Mouse (Mus musculus): ENCODE measurements around the gene Gpd1.
A peak's percentile ranks its signal among the peaks of the same experiment; 100 is the strongest.
"Not testable (repeated sequence)": the region's sequence is repeated elsewhere in the genome, so short reads cannot be mapped to it uniquely, and the experiment has no call there.

Gene Gpd1

DNA sequence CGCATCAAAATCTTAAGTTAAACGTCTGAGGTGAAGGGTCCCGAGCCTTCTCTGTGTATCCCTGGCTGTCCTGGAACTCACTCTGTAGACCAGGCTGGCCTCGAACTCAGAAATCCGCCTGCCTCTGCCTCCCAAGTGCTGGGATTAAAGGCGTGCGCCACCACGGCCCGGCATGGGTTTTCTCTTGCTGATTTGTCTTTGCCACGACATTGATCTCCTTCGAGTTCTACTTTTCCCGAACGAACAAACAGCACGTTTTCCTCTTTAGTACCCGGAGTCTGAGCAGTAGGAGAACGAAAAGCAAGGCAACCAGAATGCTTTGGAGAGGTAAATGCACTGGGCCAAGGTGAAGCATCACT is 15.7 kb upstream of the Gpd1 start:
- DNase-seq (ENCODE audit: low read depth, low spot score): not testable (repeated sequence)

DNA sequence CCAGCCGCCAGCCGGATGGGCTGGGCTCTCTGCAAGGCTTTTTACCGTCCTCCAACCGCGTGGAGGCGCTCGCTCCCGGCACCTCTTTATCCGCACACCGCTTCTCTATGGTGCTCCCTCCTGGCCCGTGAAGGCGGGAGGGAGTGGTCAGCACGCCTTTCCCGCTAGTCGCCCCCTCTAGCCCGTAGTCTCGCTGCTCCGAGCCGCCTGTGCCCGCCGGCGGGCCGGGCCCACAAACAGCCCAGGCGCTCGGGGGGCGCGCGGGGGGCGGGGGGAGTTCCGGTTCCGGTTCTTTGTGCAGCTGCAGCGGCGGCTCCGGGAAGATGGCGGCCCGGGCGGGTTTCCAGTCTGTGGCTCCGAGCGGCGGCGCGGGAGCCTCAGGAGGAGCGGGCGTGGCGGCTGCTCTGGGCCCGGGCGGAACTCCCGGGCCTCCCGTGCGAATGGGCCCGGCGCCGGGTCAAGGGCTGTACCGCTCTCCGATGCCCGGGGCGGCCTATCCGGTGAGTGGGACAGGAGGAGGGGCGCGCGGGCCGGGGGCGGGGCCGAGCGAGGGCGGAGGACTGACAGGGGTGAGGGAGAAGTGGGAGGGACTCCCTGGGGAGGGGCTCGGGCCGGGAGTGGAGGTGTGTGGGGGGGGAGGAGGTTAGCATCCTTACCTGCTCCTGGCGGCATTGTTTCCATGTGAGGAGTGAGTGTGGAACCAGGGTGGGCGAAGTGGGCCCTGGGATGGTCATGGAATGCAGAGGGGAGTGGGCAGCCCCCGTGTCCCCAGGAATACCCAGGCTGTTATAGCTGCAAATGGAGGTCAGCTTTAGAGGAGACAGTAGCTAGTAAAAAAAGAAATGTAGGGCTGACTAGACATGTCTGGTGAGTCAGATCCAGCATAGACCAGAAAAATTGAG is 15.1 kb upstream of the Gpd1 start, which contains the start of gene Smarcd1:
Gene Smarcd1 (plus strand): TSS at position 131 of the 902 bp plus-strand sequence.
- peak; percentile 93 for DNase-seq (ENCODE audit: low read depth, low spot score)

DNA sequence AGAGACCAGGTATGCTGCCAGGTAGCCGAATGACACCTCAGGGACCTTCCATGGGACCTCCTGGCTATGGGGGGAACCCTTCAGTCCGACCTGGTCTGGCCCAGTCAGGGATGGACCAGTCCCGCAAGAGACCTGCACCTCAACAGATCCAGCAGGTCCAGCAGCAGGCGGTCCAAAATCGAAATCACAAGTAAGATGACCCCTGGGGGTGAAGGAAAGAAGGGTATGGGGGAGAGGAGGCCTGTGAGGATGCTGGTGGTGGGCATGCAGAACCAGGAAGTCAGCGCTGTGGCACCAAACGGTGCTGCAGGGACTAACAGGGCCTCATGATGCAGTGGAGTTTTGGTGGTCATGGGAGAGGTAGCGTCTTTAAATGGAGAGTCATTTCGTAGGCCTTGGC is 14.2 kb upstream of the Gpd1 start:
- DNase-seq (ENCODE audit: low read depth, low spot score): no peak

DNA sequence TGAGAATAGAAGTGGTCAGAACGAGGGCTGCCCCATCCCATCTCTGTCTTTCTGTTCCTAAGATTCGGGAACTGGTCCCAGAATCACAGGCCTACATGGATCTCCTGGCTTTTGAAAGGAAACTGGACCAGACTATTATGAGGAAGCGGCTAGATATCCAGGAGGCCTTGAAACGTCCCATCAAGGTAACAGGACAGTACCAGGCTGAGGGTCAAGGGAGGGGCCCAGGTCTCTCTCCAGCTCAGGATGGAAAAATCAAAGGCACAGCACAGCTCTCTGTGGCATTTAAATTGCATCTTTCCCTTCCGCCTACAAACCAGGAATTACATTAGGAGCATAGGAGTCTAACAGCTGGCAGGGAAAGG is 13.7 kb upstream of the Gpd1 start:
- DNase-seq (ENCODE audit: low read depth, low spot score): no peak

DNA sequence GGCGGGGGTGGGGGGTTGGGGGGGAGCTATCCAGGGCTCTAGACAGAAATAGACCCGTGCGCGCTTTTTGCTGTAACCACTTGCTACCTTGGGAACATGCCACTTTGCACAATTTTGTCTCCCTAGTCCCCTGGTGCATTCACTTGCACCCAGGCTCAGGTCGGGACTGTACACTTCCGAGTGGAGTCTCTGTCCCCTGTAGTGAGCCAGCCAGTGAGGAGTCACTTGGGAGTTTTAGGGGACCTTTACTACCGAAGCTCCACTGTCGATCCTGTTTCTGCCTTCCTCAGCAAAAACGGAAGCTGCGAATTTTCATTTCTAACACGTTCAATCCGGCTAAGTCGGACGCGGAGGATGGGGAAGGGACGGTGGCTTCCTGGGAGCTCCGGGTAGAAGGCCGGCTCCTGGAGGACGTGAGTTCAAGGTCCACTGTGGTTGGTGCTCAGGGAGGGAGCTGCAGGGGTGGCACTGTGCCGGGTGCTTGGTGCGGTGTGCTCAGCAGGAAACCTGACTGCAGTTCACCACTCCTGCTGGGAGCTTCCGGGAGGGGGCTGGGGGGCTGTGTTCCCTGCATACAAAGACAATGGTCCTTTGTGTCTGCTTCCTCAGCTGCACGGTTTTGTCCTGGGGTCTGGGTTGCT is 13.2 kb upstream of the Gpd1 start:
- no peak for DNase-seq (ENCODE audit: low read depth, low spot score)

DNA sequence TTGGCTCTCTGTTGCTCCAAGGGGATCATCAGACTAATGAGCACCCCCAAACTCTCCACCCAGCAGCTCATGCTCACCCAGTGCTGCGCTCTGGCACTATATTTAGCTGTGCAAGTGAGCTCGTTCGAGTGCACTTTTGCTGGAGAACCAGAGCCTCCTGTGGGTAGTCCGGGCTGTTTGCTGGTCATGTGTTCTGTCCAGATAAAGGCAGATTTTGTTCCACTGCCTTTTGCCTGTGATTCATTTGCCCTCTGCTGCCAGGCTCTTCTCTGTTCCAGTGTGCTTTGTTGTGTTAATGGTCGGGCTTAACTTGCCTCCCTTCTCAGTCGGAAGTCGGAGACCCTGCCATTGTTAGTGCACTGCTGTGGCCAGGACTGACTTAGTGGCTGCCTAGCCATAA is 12.4 kb upstream of the Gpd1 start:
- no peak for DNase-seq (ENCODE audit: low read depth, low spot score)

DNA sequence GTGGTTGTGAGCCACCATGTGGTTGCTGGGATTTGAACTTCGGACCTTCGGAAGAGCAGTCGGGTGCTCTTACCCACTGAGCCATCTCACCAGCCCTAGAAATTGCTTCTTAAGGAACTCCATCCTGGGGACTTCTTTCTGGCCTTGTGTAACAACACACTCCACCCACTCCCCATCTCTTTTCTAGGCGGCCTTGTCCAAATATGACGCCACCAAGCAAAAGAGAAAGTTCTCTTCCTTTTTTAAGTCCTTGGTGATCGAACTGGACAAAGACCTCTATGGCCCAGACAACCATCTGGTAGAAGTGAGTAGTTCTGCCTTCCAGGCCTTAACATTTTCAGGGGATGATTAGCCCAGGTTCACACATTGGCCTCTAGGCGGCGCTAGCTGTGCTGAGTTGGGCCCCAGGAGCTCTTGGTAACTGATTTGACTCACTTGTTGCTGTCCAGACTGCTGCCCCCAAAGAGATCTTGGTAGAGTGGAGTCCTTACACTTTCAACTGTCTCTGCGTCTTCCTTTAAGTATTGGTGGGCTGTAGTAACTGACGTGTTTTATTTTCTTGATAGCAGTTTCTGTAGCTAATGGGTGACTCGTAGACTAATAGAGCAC is 11.8 kb upstream of the Gpd1 start, which contains the start of gene Gm17349:
Gene Gm17349 (minus strand): TSS at position 51 of the 609 bp plus-strand sequence.
- DNase-seq (ENCODE audit: low read depth, low spot score): no peak

DNA sequence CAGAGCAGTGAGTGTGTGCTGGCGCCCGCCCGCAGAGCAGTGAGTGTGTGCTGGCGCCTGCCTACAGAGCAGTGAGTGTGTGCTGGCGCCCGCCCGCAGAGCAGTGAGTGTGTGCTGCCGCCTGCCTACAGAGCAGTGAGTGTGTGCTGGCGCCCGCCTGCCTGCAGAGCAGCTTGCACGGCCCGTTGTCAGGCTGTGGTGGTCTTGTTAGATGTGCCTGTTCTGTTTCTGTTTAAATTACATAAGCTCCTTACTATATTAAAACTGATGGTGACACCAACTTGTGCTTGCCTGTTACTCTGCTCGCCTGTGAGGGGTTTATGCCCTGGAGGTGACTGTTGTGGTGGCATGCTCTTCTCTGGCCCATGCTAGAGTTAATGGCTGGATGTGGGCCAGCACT is 9.1 kb upstream of the Gpd1 start:
- DNase-seq (ENCODE audit: low read depth, low spot score): no peak

DNA sequence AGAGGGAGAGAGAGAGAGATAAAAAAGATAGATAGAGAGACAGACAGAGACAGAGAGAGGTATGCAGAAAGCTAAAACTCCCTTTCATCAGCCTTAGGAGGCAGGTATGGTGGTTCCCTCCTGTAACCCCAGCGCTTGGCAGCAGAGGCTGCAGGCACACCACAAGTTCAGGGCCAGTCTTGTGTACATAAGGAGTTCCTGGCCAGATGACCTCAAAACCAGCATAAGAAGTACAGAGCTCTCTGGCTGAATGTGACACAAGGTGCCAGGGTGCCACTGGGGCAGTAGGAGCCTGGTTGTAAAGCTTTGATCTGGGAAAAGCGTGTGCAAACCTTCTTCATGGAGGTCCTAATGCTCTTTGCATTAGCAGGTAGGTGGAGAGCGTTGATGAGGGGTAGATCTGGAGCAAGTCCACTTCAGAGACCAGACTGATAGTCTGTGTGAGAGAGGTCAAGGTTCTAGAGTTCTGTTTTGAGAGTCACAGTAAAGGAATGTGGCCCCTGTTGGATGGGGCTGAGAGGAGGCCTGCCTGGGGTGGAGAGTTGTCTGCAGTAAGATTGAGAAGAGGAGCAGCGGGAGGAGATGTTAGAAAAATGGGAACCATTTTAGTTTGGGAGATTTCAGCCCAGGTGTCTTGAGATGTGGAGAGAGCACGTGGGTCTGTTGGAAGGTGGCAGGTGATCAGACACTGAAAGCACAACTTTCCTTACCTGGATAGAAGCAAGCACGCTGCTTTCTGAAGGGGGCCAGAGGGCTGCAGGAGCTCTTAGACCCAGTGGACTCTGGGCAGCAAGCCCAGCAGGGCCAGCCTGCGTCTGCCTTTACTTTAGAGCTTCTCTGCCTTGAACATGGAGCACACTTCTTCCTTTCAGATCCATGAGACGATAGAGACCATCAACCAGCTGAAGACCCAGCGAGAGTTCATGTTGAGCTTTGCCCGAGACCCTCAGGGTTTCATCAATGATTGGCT is 6.8 kb upstream of the Gpd1 start:
- DNase-seq (ENCODE audit: low read depth, low spot score): no peak

DNA sequence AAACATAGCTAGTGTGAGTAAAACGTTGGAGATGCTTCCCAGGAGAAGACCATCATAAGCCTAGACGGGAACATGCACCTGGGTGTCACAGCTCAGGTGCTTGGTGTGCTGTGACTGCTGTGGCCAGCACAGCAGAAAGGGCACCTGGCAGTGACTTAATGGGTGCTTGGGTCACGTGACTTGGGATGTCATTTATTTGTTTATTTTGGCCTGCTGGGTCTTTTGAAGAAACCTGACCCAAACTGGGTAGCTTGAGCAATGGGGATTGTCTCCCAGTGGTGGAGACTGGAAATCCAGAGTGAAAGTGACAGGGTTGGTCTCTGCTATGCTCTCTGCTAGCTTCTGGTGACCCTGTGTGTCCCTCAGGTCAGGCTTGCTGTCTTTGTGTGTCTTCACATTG is 5.8 kb upstream of the Gpd1 start:
- DNase-seq (ENCODE audit: low read depth, low spot score): no peak

DNA sequence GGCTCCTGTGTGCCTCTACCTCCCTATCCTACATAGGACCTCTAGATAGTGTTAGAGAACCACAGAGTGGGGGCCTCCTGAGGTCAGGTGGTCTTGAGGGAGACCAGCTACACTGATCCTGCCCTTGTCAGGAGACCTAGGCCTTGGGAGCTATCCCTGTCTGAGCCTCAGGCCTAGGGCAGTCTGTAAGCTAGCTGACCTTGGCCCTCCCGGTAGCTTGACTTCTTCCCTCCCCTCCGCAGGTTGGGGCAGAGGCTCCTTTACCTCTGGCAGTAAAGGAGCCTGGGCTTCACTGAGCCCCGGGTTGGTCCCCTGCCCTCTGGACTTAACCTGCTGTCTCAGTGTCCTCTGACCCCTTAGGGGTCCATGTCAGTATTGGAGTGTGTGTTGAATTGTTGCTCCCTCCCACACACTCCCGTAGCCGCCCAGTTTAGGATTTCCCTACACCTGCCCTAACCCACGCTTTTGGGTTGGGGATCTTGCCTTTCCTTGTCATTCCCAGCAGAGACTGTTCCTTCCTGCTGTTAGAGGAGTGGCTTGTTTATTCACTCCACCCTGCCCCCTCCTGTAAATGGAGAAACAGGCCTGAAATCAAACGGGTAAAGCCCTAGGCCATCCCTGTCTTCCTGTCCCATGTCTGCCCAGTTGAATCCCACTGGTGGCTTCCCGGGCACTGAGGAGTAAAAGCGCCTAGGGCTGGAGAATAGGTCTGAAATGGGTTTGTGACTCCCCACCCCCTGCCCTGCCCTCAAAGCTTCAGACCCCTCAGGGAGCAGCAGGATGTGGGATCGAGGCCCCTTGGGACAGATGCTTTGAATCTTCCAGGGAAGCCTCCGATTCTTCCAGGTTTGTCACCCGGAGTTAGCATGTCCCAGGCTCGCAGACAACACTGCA is 4.4 kb upstream of the Gpd1 start:
- no peak for DNase-seq (ENCODE audit: low read depth, low spot score)

DNA sequence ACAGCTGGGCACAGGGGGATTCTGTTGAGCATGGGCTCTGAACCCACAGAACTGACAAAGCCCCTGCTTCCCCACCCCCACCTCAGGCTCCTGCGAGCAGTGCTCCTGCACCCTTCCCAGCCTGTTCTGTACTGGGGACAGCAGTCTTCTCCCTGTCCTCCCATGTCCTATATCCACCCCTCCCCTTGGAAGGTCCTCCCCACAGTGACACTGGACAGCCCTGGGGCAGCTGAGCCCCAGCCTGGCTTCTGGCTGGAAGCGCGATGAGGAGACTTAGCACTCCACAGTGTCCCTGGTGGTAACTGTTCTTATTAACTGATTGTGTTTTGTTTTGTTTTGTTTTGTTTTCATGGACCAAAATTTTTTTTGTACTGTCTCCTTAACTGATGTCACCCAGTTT is 3.7 kb upstream of the Gpd1 start:
- DNase-seq (ENCODE audit: low read depth, low spot score): no peak

DNA sequence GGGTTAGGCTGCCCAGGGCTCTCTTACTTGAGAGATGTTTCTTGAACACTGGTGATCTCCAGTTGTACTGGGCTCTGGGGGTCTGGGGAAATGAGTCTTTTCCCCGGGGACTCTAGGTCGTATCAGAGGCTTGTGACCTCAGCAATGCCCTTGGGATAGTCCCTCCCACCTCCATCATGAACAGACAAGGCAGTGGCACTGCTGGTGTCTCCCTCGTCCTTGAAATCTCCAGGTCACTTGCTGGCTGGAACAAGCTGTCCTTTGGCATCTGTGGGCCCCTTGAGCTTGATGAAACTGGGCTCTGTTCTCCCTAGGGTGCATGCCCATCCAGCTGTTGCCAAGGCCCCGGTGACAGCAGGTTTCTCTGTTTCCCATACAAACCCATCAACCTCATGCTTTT is 3.1 kb upstream of the Gpd1 start:
- no peak for DNase-seq (ENCODE audit: low read depth, low spot score)

DNA sequence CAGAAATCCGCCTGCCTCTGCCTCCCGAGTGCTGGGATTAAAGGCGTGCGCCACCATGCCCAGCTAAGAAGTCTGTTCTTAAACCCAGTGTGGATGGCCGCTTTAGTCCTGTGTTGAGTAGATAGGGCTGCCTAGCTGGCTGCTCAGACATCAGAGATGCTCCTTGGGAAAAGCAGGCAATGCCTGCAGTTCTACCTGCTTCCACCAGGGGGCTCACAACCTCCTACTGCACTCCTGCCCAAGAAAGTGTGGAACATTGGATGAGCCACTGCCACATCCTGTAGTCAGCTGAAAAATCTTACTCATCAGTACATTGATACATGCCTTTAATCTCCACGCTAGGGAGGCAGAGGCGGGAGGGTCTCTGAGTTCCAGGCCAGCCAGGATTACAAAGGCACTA is 2.5 kb upstream of the Gpd1 start:
- peak; percentile 67 for DNase-seq (ENCODE audit: low read depth, low spot score)

DNA sequence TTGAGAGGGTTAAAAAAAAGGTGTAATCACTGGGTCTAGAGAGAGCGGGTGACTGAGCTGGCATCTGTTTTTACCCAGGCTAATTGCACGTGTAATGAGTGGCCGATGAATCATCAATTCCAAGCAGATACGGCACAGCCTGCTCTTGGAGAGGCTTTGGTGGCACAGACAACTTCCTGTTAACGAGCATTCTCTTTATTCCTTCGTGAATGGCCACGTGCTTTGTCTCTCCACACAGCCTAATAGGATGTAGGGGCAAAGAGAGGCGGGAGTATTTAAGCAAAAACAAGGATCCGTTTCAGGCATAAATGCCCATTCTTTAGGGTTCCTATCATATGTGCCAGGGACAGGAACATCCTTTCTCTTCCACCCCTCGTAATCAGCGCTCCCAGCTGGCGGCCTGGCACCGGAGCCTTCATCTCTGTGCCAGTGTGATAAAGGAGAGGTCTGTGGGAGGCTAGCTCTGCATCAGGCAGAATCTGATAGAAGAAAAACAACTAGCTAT is 1.9 kb upstream of the Gpd1 start:
- no peak for DNase-seq (ENCODE audit: low read depth, low spot score)

DNA sequence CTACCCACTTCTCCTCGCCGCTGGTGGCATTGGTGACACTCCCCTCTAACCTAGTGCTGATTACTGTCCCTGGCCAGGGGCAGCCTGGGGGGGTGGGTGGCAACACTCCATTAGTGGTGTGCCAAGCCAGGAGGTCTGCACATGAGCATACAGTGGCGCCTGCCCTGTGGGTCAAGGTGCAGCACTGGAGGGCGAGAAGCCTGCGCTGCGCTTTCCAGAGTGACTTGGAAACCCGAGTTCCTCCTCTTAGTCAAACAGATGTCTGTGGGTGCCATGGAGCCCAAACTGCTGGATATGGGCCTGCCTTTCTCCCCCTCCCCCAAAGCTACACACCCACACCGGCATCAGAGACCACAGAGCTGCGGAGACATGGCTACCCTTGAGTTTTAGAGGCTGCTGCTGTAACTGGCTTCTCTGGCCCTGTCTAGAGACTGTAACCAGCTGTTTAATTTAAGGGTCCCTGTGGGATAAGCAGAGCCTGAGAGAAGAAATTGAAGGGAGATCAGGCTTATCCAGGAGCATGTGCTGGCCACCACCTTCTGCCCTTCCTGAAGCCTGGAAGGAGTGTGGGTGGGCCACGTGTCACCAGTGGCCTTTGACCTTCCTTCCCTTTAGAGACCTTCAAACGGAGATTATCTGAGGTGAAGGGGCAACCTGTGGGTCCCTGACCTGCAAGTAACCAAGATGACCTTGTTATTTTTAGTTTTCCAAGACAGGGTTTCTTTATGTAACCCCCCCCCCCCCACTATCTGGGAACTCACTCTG is 1.2 kb upstream of the Gpd1 start:
- no peak for DNase-seq (ENCODE audit: low read depth, low spot score)

DNA sequence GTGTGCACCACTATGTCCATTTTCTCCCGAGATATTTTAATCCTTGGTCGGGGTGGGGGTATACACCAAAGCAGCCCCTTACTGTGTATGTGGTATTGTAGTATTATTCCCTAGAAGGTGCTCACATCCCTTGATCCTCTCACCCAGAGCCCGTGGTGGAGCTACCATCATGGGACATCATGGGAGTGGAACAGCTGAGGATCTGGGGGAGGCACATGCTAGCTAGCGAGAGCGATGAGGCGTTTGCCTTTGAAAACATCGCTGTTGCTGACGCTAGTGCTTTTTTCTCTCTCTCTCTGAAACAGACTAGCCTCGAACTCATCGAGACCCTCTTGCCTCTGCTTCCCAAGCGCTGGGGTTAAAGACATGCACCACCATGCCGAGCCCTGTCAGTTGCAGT is 501 bp upstream of the Gpd1 start:
- no peak for DNase-seq (ENCODE audit: low read depth, low spot score)

DNA sequence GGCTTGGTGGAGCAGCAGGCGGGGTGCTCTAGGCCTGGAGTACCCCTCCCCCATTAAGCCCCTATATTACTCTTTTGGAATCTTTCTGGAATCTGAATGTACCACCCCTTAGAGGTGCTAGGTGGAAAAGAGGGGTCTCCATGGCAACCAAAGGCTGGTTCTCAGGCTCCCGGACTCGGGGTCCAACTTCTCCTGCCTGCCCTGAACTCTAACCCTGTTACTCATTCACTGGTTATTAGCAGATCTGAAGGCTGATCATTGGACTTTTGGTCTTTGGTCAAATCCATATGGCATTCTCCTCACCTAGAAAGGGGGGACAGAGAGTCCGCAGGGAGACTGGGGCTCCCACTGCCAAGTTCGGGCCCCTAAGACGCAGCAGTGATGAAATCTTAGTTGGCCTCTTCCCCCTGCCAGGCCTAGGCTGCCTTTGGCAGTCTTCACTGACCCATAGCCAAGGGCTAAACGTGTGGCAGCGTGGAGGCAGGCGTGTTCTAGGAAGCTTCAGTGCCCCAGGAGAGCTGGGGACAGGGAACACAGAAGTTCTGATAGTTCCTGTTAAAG is 1.2 kb downstream of the Gpd1 start:
- no peak for DNase-seq (ENCODE audit: low read depth, low spot score)

DNA sequence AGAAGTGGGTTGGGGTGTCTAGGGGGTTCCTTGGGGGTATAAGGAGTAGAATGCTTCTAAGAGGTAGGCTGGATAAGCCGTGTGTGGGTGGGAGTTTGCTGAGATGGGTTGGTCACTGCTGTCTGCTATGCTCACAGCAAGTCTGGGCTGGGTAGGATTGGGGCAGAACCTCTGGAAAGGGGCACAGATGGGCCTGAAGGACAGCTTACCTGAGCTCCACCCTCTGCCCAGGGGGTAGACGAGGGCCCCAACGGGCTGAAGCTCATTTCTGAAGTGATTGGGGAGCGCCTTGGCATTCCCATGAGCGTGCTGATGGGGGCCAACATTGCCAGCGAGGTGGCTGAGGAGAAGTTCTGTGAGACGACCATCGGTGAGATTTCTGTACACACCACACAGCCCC is 2.5 kb downstream of the Gpd1 start:
- no peak for DNase-seq (ENCODE audit: low read depth, low spot score)
